Mouse (Mus musculus) large intestine, adult 2 months (tissue): ENCODE measurements around the gene Themis2. TPM values are rescaled to one million over a fixed set of nuclear protein-coding genes. Genes with fewer than 3 reads are reported as not detected.
A peak's percentile ranks its signal among the peaks of the same experiment; 100 is the strongest.
"Not testable (repeated sequence)": the region's sequence is repeated elsewhere in the genome, so short reads cannot be mapped to it uniquely, and the experiment has no call there.

Experiments
- DNase-seq: peaks from one replicate; pipeline ENCODE4 v3.0.0-alpha.2; 2012; ENCODE audit warnings: low read depth, low spot score
- WGBS: fragments of 180-500 bp; shearing (Covaris S2); methylation state at CpG from one replicate; pipeline ENCODE4 v1.1.7; 2018; 5-methylcytosine and 5-hydroxymethylcytosine counted together
- polyA plus RNA-seq: library from polyadenylated mRNA; depleted of rRNA; stranded (reverse); fragments of >200 nt; gene quantifications from 2 replicates; pipeline ENCODE4 v1.2.3, GENCODE M21; 2012

The Themis2 gene
- polyA plus RNA-seq, 1 experiment: 5.6 TPM

- DNase-seq: no peak
- WGBS: 54% methylated on average over 6 of the region's 6 CpGs
These were observed 33.6 kb downstream of the Themis2 start for GRCm38 (mm10) chr4:132762602-132763001.

- DNase-seq: no peak
- 20% methylated on average over 3 of the region's 3 CpGs for WGBS
These were observed 35.9 kb downstream of the Themis2 start for GRCm38 (mm10) chr4:132760296-132760695.

- DNase-seq: no peak
- 72% methylated on average over 7 of the region's 7 CpGs for WGBS
These were observed 38.4 kb downstream of the Themis2 start for GRCm38 (mm10) chr4:132757633-132758351.

- no peak for DNase-seq
- under 1% methylated on average over 22 of the region's 22 CpGs for WGBS
These were observed 39.2 kb downstream of the Themis2 start, which contains the start of gene Smpdl3b for GRCm38 (mm10) chr4:132756974-132757373. Smpdl3b (minus strand) TSS chr4:132757252.

- DNase-seq: no peak
- WGBS: 77% methylated on average over 6 of the region's 6 CpGs
These were observed 43.2 kb downstream of the Themis2 start for GRCm38 (mm10) chr4:132752992-132753391.

GRCm38 (mm10) chr4:132749258-132749982 lies 46.8 kb downstream of the Themis2 start:
- DNase-seq: no peak
- WGBS: 65% methylated on average over 6 of the region's 6 CpGs

GRCm38 (mm10) chr4:132748778-132749177 lies 47.4 kb downstream of the Themis2 start:
- 70% methylated on average over 4 of the region's 4 CpGs for WGBS
- no peak for DNase-seq

GRCm38 (mm10) chr4:132747664-132748259 lies 48.4 kb downstream of the Themis2 start:
- 20% methylated on average over 9 of the region's 9 CpGs for WGBS
- peak; percentile 65 for DNase-seq

GRCm38 (mm10) chr4:132746911-132747517 lies 49.2 kb downstream of the Themis2 start:
- DNase-seq: no peak
- 84% methylated on average over 9 of the region's 9 CpGs for WGBS

- 85% methylated on average over 11 of the region's 11 CpGs for WGBS
- no peak for DNase-seq
These were observed 51.9 kb downstream of the Themis2 start for GRCm38 (mm10) chr4:132743992-132744911.

GRCm38 (mm10) chr4:132741491-132741890 lies 54.7 kb downstream of the Themis2 start:
- DNase-seq: no peak
- WGBS: 89% methylated on average over 7 of the region's 7 CpGs

- not testable (repeated sequence) for DNase-seq
- 90% methylated on average over 9 of the region's 9 CpGs for WGBS
These were observed 59.0 kb downstream of the Themis2 start for GRCm38 (mm10) chr4:132737154-132737553.

- no peak for DNase-seq
- 45% methylated on average over 3 of the region's 3 CpGs for WGBS
These were observed 60.3 kb downstream of the Themis2 start for GRCm38 (mm10) chr4:132735894-132736293.

GRCm38 (mm10) chr4:132735389-132735788 lies 60.8 kb downstream of the Themis2 start:
- WGBS: 80% methylated on average over 2 of the region's 2 CpGs
- DNase-seq: no peak

GRCm38 (mm10) chr4:132734766-132735165 lies 61.4 kb downstream of the Themis2 start:
- no peak for DNase-seq
- 94% methylated on average over 2 of the region's 2 CpGs for WGBS

- 94% methylated on average over 25 of the region's 25 CpGs for WGBS
- DNase-seq: no peak
These were observed 63.0 kb downstream of the Themis2 start for GRCm38 (mm10) chr4:132733071-132733770.

- DNase-seq: peak; percentile 48
- 2% methylated on average over 34 of the region's 34 CpGs for WGBS
These were observed 64.0 kb downstream of the Themis2 start, which contains the start of gene Xkr8 for GRCm38 (mm10) chr4:132732148-132732684. Xkr8 (minus strand) TSS chr4:132732546.
